Mouse (Mus musculus) frontal cortex, adult (tissue): Measurements from ENCODE around the gene Slc25a33.
"Not testable (repeated sequence)": the region's sequence is repeated elsewhere in the genome, so short reads cannot be mapped to it uniquely, and the experiment has no call there.

Source experiments
- ATAC-seq: cut with Nextera tagmentation; 2 replicates; pipeline ENCODE4 v1.9.2; 2017; ENCODE audit warnings: mild to moderate bottlenecking, moderate library complexity, mixed read lengths; ENCODE audit not compliant: low TSS enrichment

Gene Slc25a33

DNA sequence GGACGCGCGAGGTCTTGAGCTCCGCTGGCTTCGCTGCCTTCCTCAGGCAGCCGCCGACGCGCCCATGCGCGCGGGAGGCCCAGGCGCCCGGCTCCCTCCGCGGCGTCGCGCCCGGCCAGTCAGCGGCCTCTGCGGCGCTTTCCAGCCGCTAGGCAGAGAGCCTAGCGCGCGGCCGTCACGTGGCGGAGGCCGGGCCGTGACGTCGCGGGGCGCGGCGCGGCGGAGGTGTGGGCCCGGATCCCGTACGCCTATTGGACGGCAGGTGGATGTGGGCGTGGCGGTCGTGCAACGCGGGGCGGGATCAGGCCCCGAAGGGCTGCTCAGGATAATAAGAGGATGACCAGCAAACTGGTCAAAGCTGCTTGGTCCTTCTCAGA, at the start of gene Slc25a33:
Slc25a33 (minus strand) TSS at position 184 of the 377 bp plus-strand sequence.
- ATAC-seq = peak; percentile 92

- ATAC-seq = no peak
Measured at GRCm38 (mm10) chr4:149822586-149823196, 48.6 kb upstream of the Slc25a33 start.

- ATAC-seq = no peak
Measured at GRCm38 (mm10) chr4:149822126-149822525, 48.0 kb upstream of the Slc25a33 start.

DNA sequence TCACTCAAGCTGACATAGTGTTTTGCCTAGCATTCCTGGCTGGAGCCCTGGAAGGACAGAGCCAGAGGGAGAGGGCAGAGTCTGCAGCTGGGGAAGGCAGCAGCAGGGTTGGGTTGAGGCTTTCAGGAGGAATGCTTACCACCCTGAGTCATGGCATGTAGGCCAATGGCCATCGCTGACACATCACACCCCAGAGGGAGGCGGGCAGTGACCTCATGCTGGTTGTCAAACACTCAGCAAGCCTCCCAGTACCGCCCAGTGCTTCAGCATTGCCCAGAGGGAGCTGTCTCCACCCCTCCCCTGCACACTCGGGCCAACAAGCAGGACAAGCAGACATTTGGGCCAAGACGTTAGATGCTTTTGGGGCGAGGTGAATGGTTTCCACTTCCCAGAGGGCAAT, 46.5 kb upstream of the Slc25a33 start:
- ATAC-seq = no peak

- ATAC-seq = no peak
Measured at GRCm38 (mm10) chr4:149819195-149819594, 45.1 kb upstream of the Slc25a33 start.

DNA sequence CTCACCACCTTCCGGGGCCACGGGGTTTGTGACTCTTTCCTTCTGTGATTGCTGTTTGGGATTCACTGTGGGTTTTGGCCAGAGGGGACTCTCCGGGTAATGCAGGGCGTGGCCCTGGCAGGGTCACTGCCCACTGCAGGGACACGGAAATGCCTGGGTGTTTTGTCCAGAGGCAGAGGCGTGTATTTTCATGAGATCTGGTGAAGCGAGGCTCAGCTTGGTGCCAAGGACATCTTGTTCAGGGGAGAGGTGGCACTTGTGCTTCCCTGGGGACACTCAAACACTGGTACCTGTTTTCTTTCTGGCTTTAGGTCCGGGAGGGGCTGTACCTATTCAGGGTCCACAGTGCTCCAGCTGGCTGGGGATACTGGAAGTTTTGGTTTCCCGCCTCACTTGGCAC, 42.5 kb upstream of the Slc25a33 start:
- ATAC-seq = no peak

GRCm38 (mm10) chr4:149815586-149815985, 41.5 kb upstream of the Slc25a33 start:
- no peak for ATAC-seq

DNA sequence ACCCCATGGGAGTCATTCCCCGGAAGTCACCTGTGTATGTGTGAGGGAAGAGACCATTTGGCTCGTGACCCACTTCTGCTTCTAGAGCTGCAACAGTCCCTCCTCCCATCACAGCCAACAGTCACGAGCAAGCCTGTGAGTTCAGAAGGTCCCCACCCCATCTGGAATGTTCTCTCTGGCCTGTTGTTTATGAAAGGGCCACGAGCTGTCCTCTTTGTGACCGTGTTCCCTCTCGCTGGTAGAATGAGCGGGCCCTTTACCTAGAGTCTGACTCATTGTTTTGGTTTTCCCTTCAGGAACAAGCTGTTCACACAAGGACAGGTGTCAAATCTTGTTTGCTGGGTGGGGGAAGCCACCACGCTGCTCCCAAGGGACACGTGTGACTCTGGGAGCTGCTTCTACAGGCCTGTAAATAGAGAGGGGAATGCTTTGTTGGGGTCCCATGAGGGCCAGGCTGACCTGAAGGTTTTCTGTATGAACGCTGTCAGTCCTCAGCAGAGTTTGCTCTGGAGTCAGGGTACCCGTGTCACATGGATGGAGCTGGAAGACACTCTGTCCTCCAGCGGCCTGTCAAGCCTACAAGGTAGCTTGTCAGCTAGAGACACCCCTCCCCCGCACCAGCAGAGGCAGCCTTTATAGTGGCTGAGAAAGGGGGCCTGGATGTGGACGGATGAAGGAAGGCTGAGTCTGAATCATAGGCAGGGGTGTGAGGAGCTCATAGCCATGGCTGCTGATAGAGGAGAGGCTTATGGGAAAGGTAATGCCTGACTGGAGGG, 39.5 kb upstream of the Slc25a33 start:
- ATAC-seq = peak; percentile 13; the same call in 1 of the 2 replicates

DNA sequence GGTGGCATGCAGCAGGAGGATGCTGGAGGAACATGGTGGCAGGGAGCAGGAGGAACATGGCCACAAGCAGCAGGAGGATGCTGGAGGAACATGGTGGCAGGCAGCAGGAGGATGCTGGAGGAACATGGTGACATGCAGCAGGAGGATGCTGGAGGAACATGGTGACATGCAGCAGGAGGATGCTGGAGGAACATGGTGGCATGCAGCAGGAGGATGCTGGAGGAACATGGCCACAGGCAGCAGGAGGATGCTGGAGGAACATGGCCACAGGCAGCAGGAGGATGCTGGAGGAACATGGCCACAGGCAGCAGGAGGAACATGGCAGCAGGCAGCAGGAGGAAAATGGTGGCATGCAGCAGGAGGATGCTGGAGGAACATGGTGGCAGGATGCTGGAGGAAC, 36.3 kb upstream of the Slc25a33 start:
- ATAC-seq = not testable (repeated sequence)

- ATAC-seq = no peak
Measured at GRCm38 (mm10) chr4:149808584-149809227, 34.6 kb upstream of the Slc25a33 start.

GRCm38 (mm10) chr4:149808060-149808567, 34.0 kb upstream of the Slc25a33 start:
- ATAC-seq = no peak

- ATAC-seq = peak; percentile 69; the same call in 1 of the 2 replicates
Measured at GRCm38 (mm10) chr4:149806699-149807381, 32.8 kb upstream of the Slc25a33 start.

DNA sequence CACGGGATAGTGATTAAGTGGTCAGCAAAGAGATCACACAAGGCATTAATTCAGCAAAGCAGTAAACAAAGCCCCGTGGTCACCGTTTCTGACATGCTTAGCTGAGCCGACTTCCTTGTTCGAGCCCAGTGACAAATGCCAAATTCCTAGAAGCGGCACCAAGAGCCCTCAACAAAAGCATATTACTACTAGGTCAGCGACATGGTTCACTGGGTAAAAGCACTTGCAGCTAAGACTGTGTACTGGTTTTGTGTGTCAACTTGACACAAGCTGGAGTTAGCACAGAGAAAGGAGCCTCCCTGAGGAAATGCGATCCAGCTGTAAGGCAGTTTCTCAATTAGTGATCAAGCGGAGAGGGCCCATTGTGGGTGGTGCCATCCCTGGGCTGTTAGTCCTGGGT, 28.2 kb upstream of the Slc25a33 start:
- ATAC-seq = no peak

DNA sequence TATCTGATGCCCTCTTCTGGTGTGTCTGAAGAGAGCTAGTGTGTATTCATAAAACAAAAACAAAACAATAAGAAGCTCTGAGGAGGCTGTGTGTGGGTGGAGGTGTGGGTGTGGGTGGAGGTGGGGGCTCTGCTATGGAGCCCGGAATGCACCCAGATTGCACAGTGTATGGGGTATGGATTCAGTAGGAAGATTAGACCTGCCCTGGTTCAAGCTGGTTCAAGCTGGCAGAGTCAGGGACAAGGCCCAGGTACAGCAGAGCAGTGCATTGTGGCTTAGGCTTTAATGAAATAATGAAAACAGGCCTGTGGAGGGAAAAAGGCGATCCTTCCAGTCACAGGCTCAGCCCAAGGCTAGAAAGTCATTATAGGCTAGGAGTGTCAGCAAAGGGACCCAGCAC, 26.5 kb upstream of the Slc25a33 start:
- no peak for ATAC-seq

DNA sequence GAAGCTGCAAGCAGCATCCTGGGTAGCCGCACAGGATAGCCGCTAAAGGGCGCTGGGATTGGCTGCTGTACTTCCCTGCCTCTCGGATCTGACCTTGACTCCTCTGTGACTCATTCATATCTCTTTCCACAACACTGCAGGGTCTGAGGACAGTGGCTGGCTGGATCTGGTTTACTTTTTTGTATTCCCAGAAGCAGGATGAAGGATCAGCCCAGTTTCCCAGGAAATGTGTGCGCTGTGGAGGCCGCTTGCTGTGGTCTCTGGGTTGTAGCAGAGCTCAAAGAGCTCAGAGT, 26.0 kb upstream of the Slc25a33 start:
- no peak for ATAC-seq

- ATAC-seq = no peak
Measured at GRCm38 (mm10) chr4:149799346-149800171, 25.5 kb upstream of the Slc25a33 start.

GRCm38 (mm10) chr4:149798684-149799309, 24.7 kb upstream of the Slc25a33 start:
- ATAC-seq = no peak

DNA sequence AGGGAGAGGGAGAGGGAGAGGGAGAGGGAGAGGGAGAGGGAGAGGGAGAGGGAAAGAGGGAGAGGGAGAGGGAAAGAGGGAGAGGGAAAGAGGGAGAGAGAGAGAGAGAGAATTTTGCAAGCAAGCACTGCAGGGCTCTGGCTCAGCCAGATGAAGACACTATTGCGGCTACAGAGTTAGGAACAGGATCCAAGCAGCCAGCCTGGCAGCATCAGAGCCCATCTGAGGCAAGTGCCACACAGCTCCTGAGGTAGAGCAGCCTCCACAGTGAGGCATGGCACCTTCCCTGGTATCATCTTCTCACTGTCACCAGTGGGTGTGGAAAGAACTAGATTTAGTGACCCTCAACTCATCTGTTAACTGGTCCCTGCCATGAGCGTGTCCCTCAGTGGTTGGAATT, 24.0 kb upstream of the Slc25a33 start:
- ATAC-seq = peak; percentile 84

- ATAC-seq = no peak
Measured at GRCm38 (mm10) chr4:149797220-149797610, 23.1 kb upstream of the Slc25a33 start.

- peak; percentile 51 for ATAC-seq
Measured at GRCm38 (mm10) chr4:149796567-149797219, 22.6 kb upstream of the Slc25a33 start.
